In genomic region chr13:39526469-39526868, GRCm38 (mm10) we compare ENCODE assay signal across 13 mouse cellular contexts.
DNase-seq lines count a peak whose midpoint lies in the region; ATAC-seq and TF ChIP-seq lines count a peak whose summit lies in the region.
"Had no signal": no experiment of that assay in that cellular context is flagged by ENCODE, and none has a peak within 500 bp of the region (broad histone marks: within the 10 kb centered on the region; RNA-seq: fewer than 3 reads in every experiment).

No protein-coding gene starts in this region.

- peak; percentile 7 for DNase-seq in heart, postnatal 4 days
- DNase-seq in heart, postnatal 14 days, result no peak
- DNase-seq in lung, embryonic 14.5 days, result peak; percentile 11
- DNase-seq in lung, postnatal 4 days, result no peak
- DNase-seq in R1 (ENCODE audit: low read depth, low spot score), result peak; percentile 42
- peak; percentile 6 for DNase-seq in lung, postnatal 10 days
- DNase-seq in yolk sac, embryonic 10.5 days (ENCODE audit: low spot score), result no peak
- DNase-seq: cerebellum, adult 9-10 months; gastrocnemius, postnatal 10 days; heart, postnatal 10 days; left cerebral cortex, postnatal 4 days had no signal

- H3K27me3 ChIP-seq in lung, embryonic 14.5 days (ENCODE audit: insufficient read depth, low read length), result no peaks in the 10 kb centered on the region
- H3K27me3 ChIP-seq: megakaryocyte, embryonic 14.5 days had no signal

- 85% methylated on average over 1 of the region's 1 CpGs for WGBS in lung, embryonic 14.5 days

- no peaks in the 10 kb centered on the region for H3K4me1 ChIP-seq in lung, embryonic 14.5 days (ENCODE audit: insufficient read depth)
- H3K4me1 ChIP-seq: megakaryocyte, embryonic 14.5 days had no signal

- TF ChIP-seq CTCF in lung, embryonic 14.5 days (IDR thresholded peaks at IDR 0.05; ENCODE audit: low read depth), result peak; percentile 52

- intact Hi-C loops in heart, postnatal 14 days (cut with DNase I), result no loop called here

- ATAC-seq in lung, embryonic 14.5 days (ENCODE audit: insufficient read depth), result no peak

- H3K9me3 ChIP-seq in lung, embryonic 14.5 days (ENCODE audit: low read depth, low read length), result no peaks in the 10 kb centered on the region

- no peak overlapping the region for H3K9ac ChIP-seq in lung, embryonic 14.5 days

- H3K36me3 ChIP-seq in lung, embryonic 14.5 days (ENCODE audit: insufficient read depth), result no peaks in the 10 kb centered on the region
- H3K36me3 ChIP-seq: G1E had no signal

- H3K27ac ChIP-seq in lung, embryonic 14.5 days (ENCODE audit: low read depth), result no peak overlapping the region

- no peak overlapping the region for H3K4me2 ChIP-seq in lung, embryonic 14.5 days

- H3K4me3 ChIP-seq in lung, embryonic 14.5 days (ENCODE audit: low read depth, low read length), result no peak overlapping the region
- H3K4me3 ChIP-seq: megakaryocyte, embryonic 14.5 days had no signal

Comparison
In these comparisons a context has a peak if more than half of its experiments do, and no peak if none do; other contexts are left out.
1. DNase-seq: peak in heart, postnatal 4 days (single experiment), lung, embryonic 14.5 days (single experiment), R1 (single experiment) and lung, postnatal 10 days (single experiment); none in heart, postnatal 14 days (0 of 2), lung, postnatal 4 days (0 of 2) and yolk sac, embryonic 10.5 days (single experiment).